Mouse (Mus musculus) hindbrain, postnatal 0 days (tissue): Measurements from ENCODE around the gene Tapbp. TPM values are rescaled to one million over a fixed set of nuclear protein-coding genes. Genes with fewer than 3 reads are reported as not detected.

Experiments
- ATAC-seq: fragments of 200-750 bp; cut with Nextera tagmentation; 2 replicates; pipeline ENCODE4 v1.8.0; 2017; ENCODE audit warnings: mild to moderate bottlenecking, moderate TSS enrichment, moderate library complexity
- DNase-seq: peaks from one replicate; pipeline ENCODE4 v3.0.0-alpha.2; 2015; ENCODE audit warnings: low spot score
- H3K27ac ChIP-seq: fragments of 300-500 bp; sonication (generic); 2 replicates; pipeline ENCODE4 v1.5.1; 2014; ENCODE audit warnings: mild to moderate bottlenecking
- H3K27me3 ChIP-seq: fragments of 300-500 bp; sonication (generic); 2 replicates; pipeline ENCODE4 v1.6.1; 2014; ENCODE audit warnings: low read length, mixed read lengths; ENCODE audit not compliant: insufficient read depth
- H3K36me3 ChIP-seq: fragments of 300-500 bp; sonication (generic); 2 replicates; pipeline ENCODE4 v1.6.1; 2014; ENCODE audit warnings: low read length, mixed read lengths; ENCODE audit not compliant: insufficient read depth
- H3K4me1 ChIP-seq: fragments of 300-500 bp; sonication (generic); 2 replicates; pipeline ENCODE4 v1.6.1; 2014; ENCODE audit warnings: antibody characterized with exemption, low read length, mixed read lengths; ENCODE audit not compliant: insufficient read depth
- H3K4me2 ChIP-seq: fragments of 300-500 bp; sonication (generic); 2 replicates; pipeline ENCODE4 v1.6.1; 2014; ENCODE audit warnings: low read depth, mild to moderate bottlenecking, low read length, moderate library complexity, mixed read lengths
- H3K4me3 ChIP-seq: fragments of 300-500 bp; sonication (generic); 2 replicates; pipeline ENCODE4 v1.5.1; 2014; ENCODE audit warnings: low read length
- H3K9ac ChIP-seq: fragments of 300-500 bp; sonication (generic); replicated peaks from 2 replicates; pipeline ENCODE4 v1.6.1; 2014; ENCODE audit warnings: mild to moderate bottlenecking, low read length, moderate library complexity, mixed read lengths
- H3K9me3 ChIP-seq: fragments of 300-500 bp; sonication (generic); 2 replicates; pipeline ENCODE4 v1.6.1; 2016; ENCODE audit warnings: low read length, mixed read lengths
- CTCF ChIP-seq: IDR thresholded peaks from 2 replicates; pipeline ENCODE4 v1.5.1; 2016; ENCODE audit warnings: antibody characterized with exemption, control low read depth, low read depth
- WGBS: fragments of 180-500 bp; shearing (Covaris S2); extraction: QIAGEN DNeasy Blood & Tissue Kit; methylation state at CpG from one replicate; pipeline ENCODE4 v1.1.7; 2014; 5-methylcytosine and 5-hydroxymethylcytosine counted together
- polyA plus RNA-seq: library from polyadenylated mRNA; unstranded; fragments of >200 nt; fragmentation: Nextera tagmentation; extraction: Ambion mirVana; gene quantifications from 2 replicates; pipeline ENCODE4 v1.2.1, GENCODE M21; 2015
- total RNA-seq: library from RNA; depleted of rRNA; stranded (reverse); fragments of >200 nt; gene quantifications from 2 replicates; pipeline ENCODE4 v1.2.3, GENCODE M21; 2014

Tapbp gene
- total and polyA plus RNA-seq, 2 experiments from 2014 or later: 40.2 to 41.5 TPM

- Histone ChIP-seq H3K9me3 (no peaks in the 10 kb centered on the region), H3K9ac (no peak overlapping the region), H3K4me3 (no peak overlapping the region), H3K4me1 (no peaks in the 10 kb centered on the region), H3K4me2 (no peak overlapping the region), H3K36me3 (peaks cover 7% of the 10 kb centered on the region; the same call in 1 of the 2 replicates), H3K27ac (no peak overlapping the region), H3K27me3 (no peaks in the 10 kb centered on the region)
- ATAC-seq (no peak), DNase-seq (peak; percentile 53)
- 77% methylated on average over 10 of the region's 10 CpGs for WGBS
- TF ChIP-seq CTCF: peak; percentile 72
Observed at GRCm38 (mm10) chr17:33924577-33925283, 9.0 kb downstream of the Tapbp start.

DNA sequence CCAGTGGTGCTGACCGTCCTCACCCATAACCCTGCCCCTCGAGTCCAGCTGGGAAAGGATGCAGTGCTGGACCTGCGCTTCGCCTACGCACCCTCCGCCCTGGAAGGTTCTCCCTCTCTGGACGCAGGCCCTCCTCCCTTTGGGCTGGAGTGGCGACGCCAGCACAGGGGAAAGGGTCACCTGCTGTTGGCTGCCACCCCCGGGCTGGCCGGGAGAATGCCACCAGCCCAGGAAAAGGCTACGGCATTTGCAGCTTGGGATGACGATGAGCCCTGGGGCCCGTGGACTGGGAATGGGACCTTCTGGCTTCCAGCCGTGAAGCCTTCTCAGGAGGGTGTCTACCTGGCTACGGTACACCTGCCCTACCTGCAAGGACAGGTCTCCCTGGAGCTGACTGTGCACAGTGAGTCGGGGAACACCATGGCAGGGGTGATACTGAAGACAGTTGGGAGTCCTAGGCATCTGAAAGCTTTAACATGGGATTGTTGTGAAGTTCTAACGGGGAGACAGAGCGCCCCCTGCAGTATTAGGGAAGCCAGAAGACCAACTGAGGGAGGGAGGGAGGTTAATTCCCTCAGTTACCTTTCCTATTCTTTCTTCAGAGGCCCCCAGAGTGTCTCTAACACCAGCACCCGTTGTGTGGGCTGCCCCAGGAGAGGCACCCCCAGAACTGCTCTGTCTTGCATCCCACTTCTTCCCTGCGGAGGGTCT is 9.9 kb downstream of the Tapbp start:
- Histone ChIP-seq H3K27me3 (no peaks in the 10 kb centered on the region), H3K27ac (no peak overlapping the region), H3K36me3 (peaks cover 7% of the 10 kb centered on the region; the same call in 1 of the 2 replicates), H3K4me1 (no peaks in the 10 kb centered on the region), H3K4me3 (no peak overlapping the region), H3K9me3 (no peaks in the 10 kb centered on the region), H3K4me2 (no peak overlapping the region), H3K9ac (no peak overlapping the region)
- ATAC-seq: no peak
- DNase-seq: no peak
- peak; percentile 21; the same call in 1 of the 2 replicates for TF ChIP-seq CTCF
- WGBS: 84% methylated on average over 21 of the region's 21 CpGs

DNA sequence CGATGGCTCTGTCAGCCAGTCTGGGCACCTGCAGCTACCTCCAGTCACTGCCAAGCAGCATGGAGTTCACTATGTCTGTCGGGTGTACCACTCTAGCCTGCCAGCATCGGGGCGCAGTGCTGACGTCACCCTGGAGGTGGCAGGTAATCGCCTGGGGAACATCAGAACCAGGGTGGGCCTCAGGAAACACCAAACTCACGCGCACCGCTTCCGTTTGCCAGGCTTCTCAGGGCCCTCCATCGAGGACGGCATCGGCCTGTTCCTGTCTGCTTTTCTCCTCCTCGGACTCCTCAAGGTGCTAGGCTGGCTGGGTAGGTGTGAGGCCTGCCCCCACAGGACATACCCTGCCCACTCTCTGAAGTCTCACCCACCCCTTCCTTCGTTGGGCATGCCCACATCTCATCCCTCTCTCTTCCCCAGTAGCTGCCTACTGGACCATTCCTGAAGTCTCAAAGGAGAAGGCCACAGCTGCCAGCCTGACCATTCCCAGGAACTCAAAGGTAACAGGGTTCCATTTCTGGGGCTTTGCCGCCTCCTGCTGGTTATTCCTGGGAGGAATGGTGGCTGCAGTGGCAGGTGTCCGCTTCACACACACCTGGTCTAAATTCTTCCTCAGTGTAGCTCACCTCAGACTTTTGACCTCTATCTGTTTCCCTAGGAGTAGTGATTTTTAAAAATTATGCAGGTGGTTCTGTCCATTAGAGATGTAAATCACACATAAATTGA is 10.7 kb downstream of the Tapbp start:
- ATAC-seq (no peak), DNase-seq (no peak)
- no peak for TF ChIP-seq CTCF
- no peaks in the 10 kb centered on the region for H3K27me3 ChIP-seq
- peaks cover 7% of the 10 kb centered on the region; the same call in 1 of the 2 replicates for H3K36me3 ChIP-seq
- H3K27ac ChIP-seq: no peak overlapping the region
- no peak overlapping the region for H3K4me3 ChIP-seq
- no peaks in the 10 kb centered on the region for H3K9me3 ChIP-seq
- 75% methylated on average over 17 of the region's 17 CpGs for WGBS
- H3K4me1 ChIP-seq: no peaks in the 10 kb centered on the region
- no peak overlapping the region for H3K4me2 ChIP-seq
- H3K9ac ChIP-seq: no peak overlapping the region

DNA sequence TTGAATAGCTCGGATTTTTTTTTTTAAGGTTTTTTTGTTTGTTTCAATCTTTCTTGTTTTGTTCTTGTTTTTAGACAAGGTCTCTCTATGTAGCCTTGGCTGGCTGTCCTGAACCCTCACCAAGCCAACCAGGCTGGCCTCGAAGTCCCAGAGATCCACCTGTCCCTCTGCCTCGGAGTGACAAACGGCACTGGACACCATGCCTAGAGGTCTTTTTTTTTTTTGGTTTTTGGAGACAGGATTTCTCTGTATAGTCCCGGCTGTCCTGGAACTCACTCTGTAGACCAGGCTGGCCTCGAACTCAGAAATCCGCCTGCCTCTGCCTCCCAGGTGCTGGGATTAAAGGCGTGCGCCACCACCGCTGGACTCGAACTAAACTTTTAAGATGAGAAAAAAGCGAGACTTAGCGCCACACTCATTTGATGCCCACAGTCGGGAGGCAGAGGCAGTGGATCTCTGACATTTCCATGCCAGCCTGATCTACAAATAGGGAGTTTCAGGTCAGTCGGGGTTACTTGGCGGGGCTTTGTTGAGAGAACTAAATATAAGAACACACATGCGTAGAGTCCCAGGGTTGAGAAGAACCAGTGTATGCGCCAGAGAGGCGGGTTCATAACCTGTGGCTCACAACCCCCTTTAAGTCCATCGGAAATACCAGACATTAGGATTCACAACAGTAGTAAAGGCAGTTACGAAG is 12.7 kb downstream of the Tapbp start:
- H3K9me3 ChIP-seq: no peaks in the 10 kb centered on the region
- no peak for DNase-seq
- no peaks in the 10 kb centered on the region for H3K4me1 ChIP-seq
- H3K27me3 ChIP-seq: no peaks in the 10 kb centered on the region
- ATAC-seq: no peak
- peak overlapping the region; percentile 86 for H3K9ac ChIP-seq
- no peak overlapping the region for H3K27ac ChIP-seq
- H3K4me3 ChIP-seq: peak overlapping the region; percentile 89
- TF ChIP-seq CTCF: no peak
- peak overlapping the region; percentile 100 for H3K4me2 ChIP-seq
- WGBS: 62% methylated on average over 21 of the region's 21 CpGs
- peaks cover 12% of the 10 kb centered on the region; the same call in 1 of the 2 replicates for H3K36me3 ChIP-seq

DNA sequence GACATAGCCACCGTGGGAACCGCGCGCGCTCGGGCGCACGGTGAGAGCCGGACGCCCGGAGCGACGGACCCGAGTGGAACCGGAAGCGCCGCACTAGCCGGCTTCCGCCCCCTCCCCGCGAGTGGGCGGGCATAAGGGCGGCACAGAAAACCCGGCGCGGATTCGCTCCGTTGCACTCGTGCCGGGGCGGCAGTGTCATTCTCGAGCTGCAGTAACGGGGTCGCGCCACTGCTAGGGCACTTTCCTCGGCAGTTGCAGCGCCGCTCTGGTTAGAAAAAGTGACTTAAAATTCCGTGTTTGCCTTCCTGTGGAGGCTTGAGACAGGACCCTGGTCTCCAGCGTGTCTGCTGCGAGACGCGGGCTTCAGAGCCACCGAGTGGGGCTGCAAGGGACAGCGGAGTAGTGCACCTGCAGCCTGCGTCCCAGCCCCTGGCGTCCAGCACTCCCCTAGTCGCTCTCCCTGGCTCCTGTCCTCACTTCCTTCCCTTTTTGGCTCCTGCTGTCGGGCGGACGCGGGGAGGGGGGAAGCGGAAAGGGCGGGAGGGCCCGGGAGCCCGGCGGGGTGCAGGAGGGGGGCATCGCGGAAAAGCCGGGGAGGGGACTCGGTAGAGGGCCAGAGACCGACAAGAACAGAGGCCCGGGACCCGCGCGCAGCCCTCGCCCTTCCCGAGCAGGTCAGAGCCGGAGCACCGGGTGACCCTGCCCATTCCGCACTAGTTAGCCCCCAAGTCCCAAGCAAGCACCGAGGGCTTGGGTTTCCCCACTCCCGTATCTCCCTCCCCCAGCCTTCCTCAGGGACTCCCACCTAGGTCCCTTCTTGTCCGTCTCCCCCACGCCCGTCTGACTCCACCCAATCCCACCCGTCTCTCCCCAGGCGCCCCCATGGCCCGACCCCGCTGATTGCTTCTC is 13.9 kb downstream of the Tapbp start, which contains the start of gene Rgl2:
Rgl2 (plus strand) TSS at position 173 of the 909 bp plus-strand sequence.
- Histone ChIP-seq H3K9me3 (no peaks in the 10 kb centered on the region), H3K27ac (peak within 1 kb of the TSS; percentile 90), H3K27me3 (no peaks in the 10 kb centered on the region), H3K36me3 (peaks cover 16% of the 10 kb centered on the region), H3K4me1 (no peaks in the 10 kb centered on the region), H3K9ac (peak within 1 kb of the TSS; percentile 86), H3K4me2 (peak within 1 kb of the TSS; percentile 100), H3K4me3 (peak within 1 kb of the TSS; percentile 89)
- peak; percentile 92 for ATAC-seq
- peak; percentile 70 for TF ChIP-seq CTCF
- WGBS: under 1% methylated on average over 75 of the region's 80 CpGs
- DNase-seq: peak; percentile 98
